Mouse (Mus musculus): ENCODE measurements around the gene Dda1. TPM values are rescaled to one million over a fixed set of nuclear protein-coding genes. Genes with fewer than 3 reads are reported as not detected.

The Dda1 gene
- polyA plus RNA-seq, 2 experiments, result 24.8 to 34.4 TPM

DNA sequence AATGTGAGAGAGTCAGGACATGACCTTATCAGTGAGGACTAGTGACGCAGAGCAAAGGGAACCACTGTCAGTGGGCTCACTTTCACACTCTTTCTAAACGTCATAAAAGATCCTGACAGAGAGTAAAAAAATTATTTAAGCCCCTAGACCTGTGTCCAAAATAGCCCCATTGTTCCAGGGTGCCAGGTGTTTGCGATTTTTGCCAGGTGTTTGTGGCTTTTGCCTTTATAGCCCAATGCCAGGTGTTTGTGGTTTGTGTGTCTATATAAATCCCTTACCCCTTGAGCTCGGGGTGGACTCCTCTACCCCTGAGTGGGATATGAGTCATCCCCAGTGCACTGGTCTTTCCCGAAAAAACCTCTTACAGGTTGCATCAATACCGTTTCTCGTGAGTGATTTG, 23.9 kb upstream of the Dda1 start:
- DNase-seq (ENCODE audit: low read depth in 3 of 3, low spot score in 3 of 3), result no peak
- no peak overlapping the region for H3K27ac ChIP-seq
- no peaks in the 10 kb centered on the region; the same call in 1 of the 2 replicates for H3K27me3 ChIP-seq (ENCODE audit: control insufficient read depth, insufficient read depth, low read length)
- TF ChIP-seq CTCF (IDR thresholded peaks at IDR 0.05; ENCODE audit: low read depth), result no peak
- no peak for TF ChIP-seq EP300 (IDR thresholded peaks at IDR 0.05; ENCODE audit: low read depth)
- no peak overlapping the region for H3K9ac ChIP-seq (replicated peaks)
- H3K4me3 ChIP-seq (ENCODE audit: insufficient read depth in 1 of 2, low read depth in 2 of 2, low read length in 2 of 2), result no peak overlapping the region
- H3K4me1 ChIP-seq (replicated peaks; ENCODE audit: control insufficient read depth in 2 of 2, insufficient read depth in 2 of 2, low read length in 1 of 2), result no peaks in the 10 kb centered on the region
- H3K36me3 ChIP-seq (replicated peaks; ENCODE audit: control insufficient read depth, insufficient read depth, low read depth), result no peaks in the 10 kb centered on the region
- no peak overlapping the region for H3K4me2 ChIP-seq (ENCODE audit: low read depth)
- H3K9me3 ChIP-seq (ENCODE audit: control insufficient read depth, low read length), result no peaks in the 10 kb centered on the region
- ATAC-seq (ENCODE audit: insufficient read depth), result no peak
- 56% methylated on average over 7 of the region's 7 CpGs for WGBS (ENCODE audit: insufficient replicate concordance)

DNA sequence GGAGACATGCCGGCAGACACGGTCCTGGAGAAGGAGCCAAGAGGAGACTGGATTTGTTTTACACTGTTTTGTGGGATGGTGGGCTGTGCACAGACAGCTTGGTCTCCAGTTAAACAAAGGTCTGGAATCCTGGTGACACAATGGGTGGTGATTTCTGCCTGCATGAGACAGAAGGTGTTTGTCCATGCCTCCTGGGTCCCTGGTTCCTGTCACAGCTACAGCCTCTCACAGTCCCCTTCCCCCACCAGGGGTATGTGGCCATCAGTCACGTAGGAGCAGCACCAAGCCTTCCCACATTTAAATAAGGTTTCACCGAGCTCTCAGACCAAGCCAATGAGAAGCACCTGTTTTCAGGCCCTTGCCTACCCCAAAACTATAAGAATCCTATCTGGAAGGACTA, 17.7 kb upstream of the Dda1 start:
- DNase-seq (ENCODE audit: low read depth in 3 of 3, low spot score in 3 of 3) (no peak), ATAC-seq (ENCODE audit: insufficient read depth) (no peak)
- H3K36me3 ChIP-seq (replicated peaks; ENCODE audit: control insufficient read depth, insufficient read depth, low read depth), result no peaks in the 10 kb centered on the region
- 54% methylated on average over 4 of the region's 4 CpGs for WGBS (ENCODE audit: insufficient replicate concordance)
- H3K4me2 ChIP-seq (ENCODE audit: low read depth), result no peak overlapping the region
- H3K27me3 ChIP-seq (ENCODE audit: control insufficient read depth, insufficient read depth, low read length), result no peaks in the 10 kb centered on the region
- H3K9me3 ChIP-seq (ENCODE audit: control insufficient read depth, low read length), result no peaks in the 10 kb centered on the region
- no peaks in the 10 kb centered on the region for H3K4me1 ChIP-seq (replicated peaks; ENCODE audit: control insufficient read depth in 2 of 2, insufficient read depth in 2 of 2, low read length in 1 of 2)
- no peak overlapping the region for H3K27ac ChIP-seq
- TF ChIP-seq EP300 (IDR thresholded peaks at IDR 0.05; ENCODE audit: low read depth) (no peak), CTCF (IDR thresholded peaks at IDR 0.05; ENCODE audit: low read depth) (no peak)
- H3K9ac ChIP-seq (replicated peaks), result no peak overlapping the region
- H3K4me3 ChIP-seq (ENCODE audit: insufficient read depth in 1 of 2, low read depth in 2 of 2, low read length in 2 of 2), result no peak overlapping the region

DNA sequence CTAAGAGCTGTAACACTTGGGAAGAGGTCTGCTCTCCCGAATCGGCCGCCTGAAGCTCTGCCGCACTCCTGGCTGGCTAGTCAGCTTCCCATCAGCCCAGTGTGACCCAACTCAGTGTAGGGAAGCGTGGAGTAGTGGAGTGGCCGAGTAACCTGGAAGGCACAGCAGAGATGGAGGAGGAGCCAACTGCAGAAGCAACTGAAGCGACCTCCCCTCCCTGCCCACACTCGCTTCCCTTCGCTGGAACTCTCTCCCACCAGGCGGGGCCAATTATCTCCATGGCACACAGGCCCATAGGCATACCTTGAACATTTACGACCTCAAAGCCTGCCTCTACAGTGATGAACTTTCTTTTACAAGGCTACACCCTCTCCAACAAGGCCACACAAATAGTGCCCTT, 17.2 kb upstream of the Dda1 start:
- H3K27ac ChIP-seq, result no peak overlapping the region
- no peak overlapping the region for H3K4me2 ChIP-seq (ENCODE audit: low read depth)
- no peaks in the 10 kb centered on the region for H3K27me3 ChIP-seq (ENCODE audit: control insufficient read depth, insufficient read depth, low read length)
- no peak overlapping the region for H3K9ac ChIP-seq (replicated peaks)
- no peak overlapping the region for H3K4me3 ChIP-seq (ENCODE audit: insufficient read depth in 1 of 2, low read depth in 2 of 2, low read length in 2 of 2)
- WGBS (ENCODE audit: insufficient replicate concordance), result 45% methylated on average over 11 of the region's 11 CpGs
- H3K4me1 ChIP-seq (replicated peaks; ENCODE audit: control insufficient read depth in 2 of 2, insufficient read depth in 2 of 2, low read length in 1 of 2), result no peaks in the 10 kb centered on the region
- no peak for DNase-seq (ENCODE audit: low read depth in 3 of 3, low spot score in 3 of 3)
- H3K9me3 ChIP-seq (ENCODE audit: control insufficient read depth, low read length), result no peaks in the 10 kb centered on the region
- H3K36me3 ChIP-seq (replicated peaks; ENCODE audit: control insufficient read depth, insufficient read depth, low read depth), result no peaks in the 10 kb centered on the region
- TF ChIP-seq EP300 (IDR thresholded peaks at IDR 0.05; ENCODE audit: low read depth) (no peak), CTCF (IDR thresholded peaks at IDR 0.05; ENCODE audit: low read depth) (no peak)
- ATAC-seq (ENCODE audit: insufficient read depth), result no peak

DNA sequence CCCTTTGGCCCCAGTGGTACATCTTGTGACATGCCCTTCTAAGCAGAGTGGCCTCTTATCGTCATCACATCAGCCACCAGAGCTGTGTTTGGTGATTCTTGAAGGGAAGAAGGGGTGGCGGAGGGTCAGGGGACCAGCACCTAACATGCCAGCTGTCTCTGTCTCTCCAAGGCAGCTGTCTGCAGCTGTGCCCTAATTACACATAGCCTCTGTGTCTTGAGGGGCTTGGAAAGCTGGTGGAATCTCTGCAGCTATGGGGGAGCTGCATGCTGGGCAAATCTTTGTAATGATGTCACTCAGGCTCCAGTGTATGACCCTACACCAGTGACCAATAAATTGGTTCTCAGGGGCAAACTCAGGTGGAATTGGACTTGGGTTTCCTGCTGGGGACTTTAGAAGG, 16.3 kb upstream of the Dda1 start:
- no peak overlapping the region for H3K27ac ChIP-seq
- DNase-seq (ENCODE audit: low read depth in 3 of 3, low spot score in 3 of 3), result no peak
- TF ChIP-seq EP300 (IDR thresholded peaks at IDR 0.05; ENCODE audit: low read depth), result no peak
- no peak for TF ChIP-seq CTCF (IDR thresholded peaks at IDR 0.05; ENCODE audit: low read depth)

DNA sequence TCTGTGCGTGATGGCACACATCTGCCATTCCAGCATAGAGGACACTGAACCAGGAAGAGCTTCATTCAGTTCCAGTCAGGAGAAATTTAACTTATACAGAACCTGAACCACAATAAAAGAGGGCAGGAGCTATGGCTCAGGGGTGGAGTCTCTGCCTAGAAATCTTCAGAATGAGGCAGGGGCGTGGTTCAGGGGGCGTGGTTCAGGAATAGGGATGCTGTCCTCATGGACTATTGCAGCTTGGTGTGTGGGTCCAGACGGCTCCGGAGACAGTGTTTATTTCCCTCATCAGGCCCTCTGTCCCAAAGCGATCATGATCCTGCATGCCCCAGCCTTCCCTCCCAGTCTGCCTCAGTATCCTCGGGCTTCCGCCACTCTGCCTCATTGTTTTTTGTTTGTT, 14.3 kb upstream of the Dda1 start:
- no peaks in the 10 kb centered on the region for H3K27me3 ChIP-seq (ENCODE audit: control insufficient read depth, insufficient read depth, low read length)
- no peak overlapping the region for H3K4me3 ChIP-seq (ENCODE audit: insufficient read depth in 1 of 2, low read depth in 2 of 2, low read length in 2 of 2)
- WGBS (ENCODE audit: insufficient replicate concordance), result 54% methylated on average over 8 of the region's 8 CpGs
- no peak for ATAC-seq (ENCODE audit: insufficient read depth)
- DNase-seq (ENCODE audit: low read depth in 3 of 3, low spot score in 3 of 3), result no peak
- H3K4me1 ChIP-seq (replicated peaks; ENCODE audit: control insufficient read depth in 2 of 2, insufficient read depth in 2 of 2, low read length in 1 of 2), result peaks cover 0 to 3% of the 10 kb centered on the region in 2 experiments; a peak in 1 of 4 replicates
- H3K27ac ChIP-seq, result no peak overlapping the region
- no peak for TF ChIP-seq CTCF (IDR thresholded peaks at IDR 0.05; ENCODE audit: low read depth)
- TF ChIP-seq EP300 (IDR thresholded peaks at IDR 0.05; ENCODE audit: low read depth), result no peak
- no peaks in the 10 kb centered on the region for H3K36me3 ChIP-seq (replicated peaks; ENCODE audit: control insufficient read depth, insufficient read depth, low read depth)
- H3K9me3 ChIP-seq (ENCODE audit: control insufficient read depth, low read length), result no peaks in the 10 kb centered on the region
- no peak overlapping the region for H3K9ac ChIP-seq (replicated peaks)
- no peak overlapping the region for H3K4me2 ChIP-seq (ENCODE audit: low read depth)

More for the DNA sequence above, 16.3 kb upstream of the Dda1 start:
- WGBS (ENCODE audit: insufficient replicate concordance), result 47% methylated on average over 2 of the region's 2 CpGs
- ATAC-seq (ENCODE audit: insufficient read depth), result no peak
- no peak overlapping the region for H3K4me3 ChIP-seq (ENCODE audit: insufficient read depth in 1 of 2, low read depth in 2 of 2, low read length in 2 of 2)
- no peaks in the 10 kb centered on the region for H3K9me3 ChIP-seq (ENCODE audit: control insufficient read depth, low read length)
- H3K4me2 ChIP-seq (ENCODE audit: low read depth), result no peak overlapping the region
- H3K36me3 ChIP-seq (replicated peaks; ENCODE audit: control insufficient read depth, insufficient read depth, low read depth), result no peaks in the 10 kb centered on the region
- no peak overlapping the region for H3K9ac ChIP-seq (replicated peaks)
- no peaks in the 10 kb centered on the region for H3K27me3 ChIP-seq (ENCODE audit: control insufficient read depth, insufficient read depth, low read length)
- peaks cover 0 to 3% of the 10 kb centered on the region in 2 experiments; a peak in 1 of 4 replicates for H3K4me1 ChIP-seq (replicated peaks; ENCODE audit: control insufficient read depth in 2 of 2, insufficient read depth in 2 of 2, low read length in 1 of 2)

All from liver, embryonic 14.5 days (tissue).